Mouse (Mus musculus): ENCODE data around the gene Morc1. TPM values are rescaled to one million over a fixed set of nuclear protein-coding genes. Genes with fewer than 3 reads are reported as not detected.

Morc1 gene
- polyA plus RNA-seq, 1 experiment = 0.03 TPM

DNA sequence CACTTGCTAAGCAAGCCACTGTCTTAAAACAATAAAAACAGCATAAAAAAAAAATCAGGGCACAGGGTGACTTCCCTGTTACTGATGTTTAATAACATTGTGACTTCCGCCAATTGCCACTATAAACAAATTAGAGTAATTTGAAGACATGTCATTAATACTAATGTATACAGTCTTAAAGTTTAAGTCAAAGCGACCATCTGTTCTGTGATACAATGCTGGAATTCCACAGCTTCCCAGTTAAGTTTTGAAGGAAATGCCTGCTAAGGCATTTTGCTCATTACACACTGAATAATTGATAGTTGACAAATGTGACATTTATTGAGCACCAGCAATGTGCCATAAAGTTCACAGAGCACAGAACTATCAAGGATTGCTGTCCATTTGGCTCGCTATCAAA, 12.5 kb upstream of the Morc1 start:
- TF ChIP-seq POLR2A (IDR thresholded peaks at IDR 0.05; ENCODE audit: borderline replicate concordance, extremely low read depth, insufficient read depth, insufficient read length, poor library complexity, severe bottlenecking) = no peak
- TF ChIP-seq CTCF (IDR thresholded peaks at IDR 0.05; ENCODE audit: borderline replicate concordance, extremely low read depth, insufficient read depth, insufficient read length) = no peak
- DNase-seq (ENCODE audit: low read depth) = no peak

DNA sequence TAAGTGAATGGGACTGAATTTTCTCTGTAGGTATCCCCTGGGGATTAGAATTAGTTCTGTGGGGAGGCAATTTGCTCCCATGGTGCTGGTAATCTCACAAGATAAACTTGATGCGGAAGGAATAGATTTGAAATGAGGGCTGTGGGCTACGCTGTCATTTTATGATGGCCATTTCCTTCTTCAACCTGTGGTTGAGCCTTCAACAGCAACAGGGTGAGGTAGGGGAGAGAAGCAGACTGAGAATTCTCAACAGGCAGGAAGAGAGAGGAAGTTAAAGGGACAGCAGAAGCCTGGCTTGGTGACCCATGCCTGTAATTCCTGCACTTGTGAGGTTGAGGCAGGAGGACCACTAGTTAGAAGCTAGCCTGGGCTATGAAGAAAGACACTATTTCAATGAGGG, 12.0 kb upstream of the Morc1 start:
- TF ChIP-seq CTCF (IDR thresholded peaks at IDR 0.05; ENCODE audit: borderline replicate concordance, extremely low read depth, insufficient read depth, insufficient read length) (no peak), POLR2A (IDR thresholded peaks at IDR 0.05; ENCODE audit: borderline replicate concordance, extremely low read depth, insufficient read depth, insufficient read length, poor library complexity, severe bottlenecking) (no peak)
- no peak for DNase-seq (ENCODE audit: low read depth)

DNA sequence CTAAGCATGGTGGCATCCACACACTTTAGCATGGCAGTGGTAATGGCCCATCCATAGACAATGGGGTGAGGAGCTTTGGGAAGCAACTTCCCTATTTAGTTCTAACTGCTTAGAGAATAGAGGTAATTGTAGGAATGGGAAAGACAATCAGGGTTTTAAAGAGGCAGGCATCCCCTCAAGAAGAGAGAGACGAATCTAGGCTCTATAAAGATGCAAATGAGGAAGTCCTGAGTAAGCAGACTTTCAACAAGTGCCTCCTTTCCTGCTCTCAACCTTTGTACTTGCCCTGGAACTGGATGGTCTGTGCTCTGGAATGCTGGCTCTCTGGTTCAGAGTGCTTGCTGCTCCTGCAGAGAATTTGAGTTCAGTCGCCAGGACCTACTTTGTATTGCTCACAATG, 8.5 kb upstream of the Morc1 start:
- DNase-seq (ENCODE audit: low read depth) = no peak
- TF ChIP-seq POLR2A (IDR thresholded peaks at IDR 0.05; ENCODE audit: borderline replicate concordance, extremely low read depth, insufficient read depth, insufficient read length, poor library complexity, severe bottlenecking) = no peak

DNA sequence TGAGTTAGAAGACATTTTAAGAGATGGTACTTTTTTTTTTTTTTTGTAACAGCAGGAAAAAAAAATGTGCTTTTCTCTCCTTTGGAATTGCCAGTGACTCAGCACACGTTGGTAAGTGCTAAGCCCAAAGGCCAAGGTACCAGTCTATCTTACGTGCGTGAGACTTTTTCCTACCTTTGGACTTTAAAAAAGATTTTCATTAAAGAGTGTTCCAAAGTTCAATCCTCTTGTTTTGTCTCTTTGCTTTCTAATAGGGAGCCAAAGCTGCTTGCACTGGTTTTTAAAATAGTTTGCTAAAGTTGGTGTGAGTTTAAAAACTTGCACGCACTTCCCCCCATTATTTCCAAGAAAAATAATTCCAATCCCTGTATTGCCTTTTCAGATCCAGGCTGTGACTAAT, 7.0 kb upstream of the Morc1 start:
- TF ChIP-seq CTCF (IDR thresholded peaks at IDR 0.05; ENCODE audit: borderline replicate concordance, extremely low read depth, insufficient read depth, insufficient read length) (no peak), POLR2A (IDR thresholded peaks at IDR 0.05; ENCODE audit: borderline replicate concordance, extremely low read depth, insufficient read depth, insufficient read length, poor library complexity, severe bottlenecking) (no peak)

DNA sequence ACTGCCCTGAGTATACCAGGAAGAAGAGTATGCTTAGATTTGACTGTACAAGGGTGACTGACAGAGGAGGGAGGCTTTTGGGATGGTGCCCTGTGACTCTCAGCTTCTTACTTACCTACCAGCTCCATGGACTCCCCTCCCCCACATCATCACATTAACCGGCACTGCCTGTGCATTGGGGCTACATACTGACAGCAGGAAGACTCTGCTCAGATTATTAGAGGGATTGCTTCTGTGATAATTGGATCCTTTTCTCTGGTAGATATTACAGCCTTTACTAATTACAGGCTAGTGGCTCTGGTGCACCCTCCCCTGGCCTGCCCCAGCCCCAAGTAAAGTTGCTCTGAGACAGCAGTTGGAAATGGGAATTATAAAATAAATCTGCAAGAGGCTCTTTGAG, 1.6 kb upstream of the Morc1 start:
- no peak for TF ChIP-seq POLR2A (IDR thresholded peaks at IDR 0.05; ENCODE audit: borderline replicate concordance, extremely low read depth, insufficient read depth, insufficient read length, poor library complexity, severe bottlenecking)
- no peak for TF ChIP-seq CTCF (IDR thresholded peaks at IDR 0.05; ENCODE audit: borderline replicate concordance, extremely low read depth, insufficient read depth, insufficient read length)

More for the DNA sequence above, 7.0 kb upstream of the Morc1 start:
- no peak for DNase-seq (ENCODE audit: low read depth)

DNA sequence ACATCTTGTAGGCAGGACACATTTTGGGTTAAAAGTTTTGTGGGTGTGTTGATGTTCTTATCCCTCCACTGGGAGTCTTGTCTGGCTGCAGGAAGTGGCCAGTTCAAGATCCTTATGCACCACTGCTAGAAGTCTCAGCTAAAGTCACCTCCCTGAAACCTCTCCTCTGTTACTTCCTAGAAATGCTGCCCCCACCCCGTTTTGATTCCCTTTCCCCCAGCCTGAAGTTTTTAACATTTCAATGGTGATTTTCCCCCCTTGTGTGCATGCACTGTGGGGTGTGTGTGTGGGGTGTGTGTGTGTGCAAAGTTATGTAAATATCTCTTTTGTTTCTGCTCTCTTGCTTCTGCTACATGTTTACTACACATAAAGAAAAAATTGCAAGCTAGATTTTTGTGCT, 4.4 kb downstream of the Morc1 start:
- no peak for DNase-seq (ENCODE audit: low read depth)

More for the DNA sequence above, 1.6 kb upstream of the Morc1 start:
- DNase-seq (ENCODE audit: low read depth) = peak; percentile 61

DNA sequence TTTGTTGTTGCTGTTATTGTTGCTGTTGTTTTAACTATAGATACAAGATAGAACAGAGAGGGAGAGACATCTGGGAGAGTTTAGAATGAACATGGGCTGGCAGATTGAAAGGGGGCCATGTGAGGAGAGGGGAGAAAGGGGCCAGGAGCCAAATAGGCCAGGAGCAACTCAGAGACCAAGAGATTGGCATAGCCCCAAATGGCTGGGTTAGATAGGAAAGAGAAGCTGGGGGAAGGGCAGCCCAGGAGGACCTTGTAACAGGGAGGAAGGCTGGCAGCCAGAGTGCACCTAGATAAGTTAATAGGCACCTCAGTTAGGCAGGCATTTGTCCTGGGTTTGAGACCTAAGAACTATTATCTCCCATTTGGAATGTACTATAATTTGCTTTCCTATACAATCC, 6.4 kb downstream of the Morc1 start:
- TF ChIP-seq CTCF (IDR thresholded peaks at IDR 0.05; ENCODE audit: borderline replicate concordance, extremely low read depth, insufficient read depth, insufficient read length) (no peak), POLR2A (IDR thresholded peaks at IDR 0.05; ENCODE audit: borderline replicate concordance, extremely low read depth, insufficient read depth, insufficient read length, poor library complexity, severe bottlenecking) (no peak)

More for the DNA sequence above, 4.4 kb downstream of the Morc1 start:
- TF ChIP-seq CTCF (IDR thresholded peaks at IDR 0.05; ENCODE audit: borderline replicate concordance, extremely low read depth, insufficient read depth, insufficient read length) (no peak), POLR2A (IDR thresholded peaks at IDR 0.05; ENCODE audit: borderline replicate concordance, extremely low read depth, insufficient read depth, insufficient read length, poor library complexity, severe bottlenecking) (no peak)

DNA sequence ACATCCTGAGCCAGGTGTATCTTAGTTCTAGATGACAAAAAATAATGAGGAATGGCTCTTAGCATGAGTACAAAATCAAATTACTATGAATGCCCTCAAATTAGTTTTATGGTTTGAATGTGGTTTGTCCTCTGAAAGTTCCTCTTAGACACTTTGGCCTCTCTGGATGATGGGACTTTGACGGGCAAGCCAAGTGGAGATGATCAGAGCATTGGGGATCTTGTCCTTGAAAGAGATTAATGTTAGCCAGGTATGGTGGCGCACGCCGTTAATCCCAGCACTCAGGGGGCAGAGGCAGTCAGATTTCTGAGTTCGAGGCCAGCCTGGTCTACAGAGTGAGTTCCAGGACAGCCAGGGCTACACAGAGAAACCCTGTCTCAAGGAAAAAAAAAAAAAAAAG, 13.6 kb downstream of the Morc1 start:
- TF ChIP-seq POLR2A (IDR thresholded peaks at IDR 0.05; ENCODE audit: borderline replicate concordance, extremely low read depth, insufficient read depth, insufficient read length, poor library complexity, severe bottlenecking) (no peak), CTCF (IDR thresholded peaks at IDR 0.05; ENCODE audit: borderline replicate concordance, extremely low read depth, insufficient read depth, insufficient read length) (no peak)
- DNase-seq (ENCODE audit: low read depth) = no peak

More for the DNA sequence above, 6.4 kb downstream of the Morc1 start:
- peak; percentile 36 for DNase-seq (ENCODE audit: low read depth)

DNA sequence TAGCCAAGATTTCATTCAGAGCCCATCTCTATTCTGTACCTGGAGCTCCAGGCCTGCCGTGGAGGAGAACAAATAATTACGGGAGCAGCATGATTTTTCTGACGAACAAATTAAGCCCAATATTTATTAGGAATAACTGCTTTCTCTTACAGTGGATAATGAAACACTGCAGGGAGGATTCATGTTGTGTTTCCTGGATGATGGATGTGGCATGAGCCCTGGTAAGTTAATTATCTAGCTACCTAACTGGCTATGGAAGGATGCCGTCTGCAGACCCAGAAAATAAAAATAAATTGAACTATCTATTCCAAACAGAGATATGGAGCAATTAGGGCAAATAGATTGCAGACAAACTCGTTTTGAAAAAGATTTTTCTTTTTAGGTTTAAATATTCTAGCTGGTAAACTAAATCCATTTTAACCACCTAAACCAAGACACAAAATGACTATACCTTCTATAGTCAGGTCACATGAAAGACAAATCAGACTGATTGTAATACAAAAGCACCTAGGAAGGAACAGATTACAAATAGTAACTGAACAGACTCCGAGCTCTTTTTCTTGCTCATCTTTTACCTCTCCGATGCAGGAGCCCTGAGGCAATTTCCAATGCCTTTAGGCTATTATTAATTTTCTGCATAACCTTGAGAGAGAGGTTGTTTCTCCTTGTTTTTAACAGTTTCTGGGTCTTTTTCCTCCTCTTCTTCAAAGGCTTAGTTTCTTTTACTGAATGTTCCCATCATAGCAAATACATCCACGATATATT, 15.3 kb downstream of the Morc1 start:
- no peak for TF ChIP-seq POLR2A (IDR thresholded peaks at IDR 0.05; ENCODE audit: borderline replicate concordance, extremely low read depth, insufficient read depth, insufficient read length, poor library complexity, severe bottlenecking)
- TF ChIP-seq CTCF (IDR thresholded peaks at IDR 0.05; ENCODE audit: borderline replicate concordance, extremely low read depth, insufficient read depth, insufficient read length) = no peak
- no peak for DNase-seq (ENCODE audit: low read depth)

DNA sequence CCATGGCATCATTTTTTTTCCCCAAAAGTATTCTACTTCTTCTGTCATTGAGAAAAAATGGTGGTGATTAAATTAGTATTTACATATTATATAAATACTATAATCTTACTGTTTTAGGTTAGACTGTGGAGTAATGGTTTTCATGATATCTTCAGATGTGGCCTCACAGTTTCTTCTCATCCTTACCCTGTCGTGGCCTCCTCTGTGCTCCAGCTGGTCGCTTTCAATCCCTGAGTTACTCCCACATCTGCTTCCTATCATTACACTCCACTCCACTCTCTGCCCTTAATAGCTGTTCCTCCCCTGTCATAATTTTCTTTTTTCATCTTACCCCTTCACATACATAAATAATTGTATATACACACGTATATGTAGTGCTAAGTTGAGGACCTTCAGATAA, 22.2 kb downstream of the Morc1 start:
- no peak for DNase-seq (ENCODE audit: low read depth)
- TF ChIP-seq POLR2A (IDR thresholded peaks at IDR 0.05; ENCODE audit: borderline replicate concordance, extremely low read depth, insufficient read depth, insufficient read length, poor library complexity, severe bottlenecking) (no peak), CTCF (IDR thresholded peaks at IDR 0.05; ENCODE audit: borderline replicate concordance, extremely low read depth, insufficient read depth, insufficient read length) (no peak)

DNA sequence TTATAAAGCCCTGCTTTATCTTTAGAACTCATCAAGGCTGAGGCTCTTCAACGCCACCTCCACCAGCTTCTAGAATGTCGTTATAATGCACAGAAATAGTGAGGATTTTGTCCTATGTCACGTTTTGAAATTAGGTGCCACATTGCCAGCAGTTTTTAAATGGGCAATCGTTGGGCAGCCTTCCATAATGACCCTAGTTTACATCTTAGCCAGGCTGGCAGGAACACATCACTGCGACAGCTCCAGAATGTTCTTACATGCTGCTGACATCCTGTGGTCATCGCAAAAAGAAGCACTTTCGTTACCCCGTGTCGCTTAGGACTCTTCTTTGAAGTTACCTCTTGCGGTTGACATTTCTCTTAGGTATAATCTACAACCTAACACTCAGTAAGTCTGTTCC, 42.4 kb downstream of the Morc1 start:
- no peak for DNase-seq (ENCODE audit: low read depth)
- TF ChIP-seq CTCF (IDR thresholded peaks at IDR 0.05; ENCODE audit: borderline replicate concordance, extremely low read depth, insufficient read depth, insufficient read length) (no peak), POLR2A (IDR thresholded peaks at IDR 0.05; ENCODE audit: borderline replicate concordance, extremely low read depth, insufficient read depth, insufficient read length, poor library complexity, severe bottlenecking) (no peak)
